Mouse (Mus musculus) embryo, embryonic 11 days (tissue): ENCODE results near the gene C2cd4b.
A peak's percentile ranks its signal among the peaks of the same experiment; 100 is the strongest.

Experiments
- DNase-seq: peaks from one replicate; pipeline ENCODE4 v3.0.0-alpha.2; 2015

The C2cd4b gene

GRCm38 (mm10) chr9:67778553-67778952 is 19.3 kb downstream of the C2cd4b start:
- DNase-seq, result peak; percentile 7

- no peak for DNase-seq
These were observed 23.5 kb downstream of the C2cd4b start for GRCm38 (mm10) chr9:67782786-67783185.

- DNase-seq, result no peak
These were observed 24.2 kb downstream of the C2cd4b start for GRCm38 (mm10) chr9:67783464-67783863.

GRCm38 (mm10) chr9:67783925-67784324 is 24.7 kb downstream of the C2cd4b start:
- no peak for DNase-seq

GRCm38 (mm10) chr9:67786311-67786710 is 27.1 kb downstream of the C2cd4b start:
- DNase-seq, result no peak

- DNase-seq, result no peak
These were observed 28.4 kb downstream of the C2cd4b start for GRCm38 (mm10) chr9:67787671-67788070.

GRCm38 (mm10) chr9:67792405-67792804 is 33.2 kb downstream of the C2cd4b start:
- no peak for DNase-seq

GRCm38 (mm10) chr9:67793501-67793900 is 34.3 kb downstream of the C2cd4b start:
- no peak for DNase-seq

GRCm38 (mm10) chr9:67794216-67794615 is 35.0 kb downstream of the C2cd4b start:
- DNase-seq, result no peak

GRCm38 (mm10) chr9:67794668-67795067 is 35.4 kb downstream of the C2cd4b start:
- DNase-seq, result no peak

- DNase-seq, result peak; percentile 38
These were observed 36.0 kb downstream of the C2cd4b start for GRCm38 (mm10) chr9:67795205-67795675.

GRCm38 (mm10) chr9:67799078-67799819 is 40.0 kb downstream of the C2cd4b start:
- DNase-seq, result no peak

GRCm38 (mm10) chr9:67802241-67802640 is 43.0 kb downstream of the C2cd4b start:
- peak; percentile 75 for DNase-seq

GRCm38 (mm10) chr9:67807000-67807399 is 47.8 kb downstream of the C2cd4b start:
- DNase-seq, result no peak

- DNase-seq, result no peak
These were observed 51.3 kb downstream of the C2cd4b start for GRCm38 (mm10) chr9:67810527-67810926.
